Mouse (Mus musculus) MEL (cell line): ENCODE measurements around the gene Thrap3.

Experiments
- CHD1 ChIP-seq: IDR thresholded peaks from 2 replicates; pipeline ENCODE4 v1.6.1; 2012; ENCODE audit warnings: low read depth, mild to moderate bottlenecking, inconsistent platforms, low read length, improper control_type of control experiment
- SIN3A ChIP-seq: IDR thresholded peaks from 2 replicates; pipeline ENCODE4 v1.6.1; 2012; ENCODE audit warnings: low read length, improper control_type of control experiment, inconsistent platforms
- TBP ChIP-seq: IDR thresholded peaks from 2 replicates; pipeline ENCODE4 v1.8.0; 2011; ENCODE audit warnings: low read depth, low read length, improper control_type of control experiment

DNA sequence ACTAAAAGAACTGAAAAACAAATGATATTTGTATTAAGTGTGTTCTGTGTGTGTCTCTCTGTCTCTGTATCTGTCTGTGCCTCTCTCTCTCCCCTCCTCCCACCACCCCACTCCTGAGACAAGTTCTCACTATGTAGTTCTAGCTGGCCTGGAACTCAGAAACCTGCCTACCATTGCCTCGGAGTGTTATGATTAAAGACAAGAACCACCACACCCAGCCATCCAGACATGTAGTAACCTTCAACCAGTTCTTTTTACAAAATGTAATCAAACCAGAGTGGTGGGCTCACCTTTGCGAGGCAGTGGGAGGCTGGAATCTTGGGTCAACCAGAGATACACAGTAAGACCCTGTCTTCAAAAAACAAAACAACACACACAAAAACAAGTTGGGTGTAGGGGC, 1.9 kb downstream of the Thrap3 start:
- TF ChIP-seq CHD1, result no peak
- TF ChIP-seq TBP, result no peak
- TF ChIP-seq SIN3A, result no peak
